ENCODE assay signal across 8 mouse cellular contexts in genomic region chr15:91048951-91049495, GRCm38 (mm10). TPM values are rescaled to one million over a fixed set of nuclear protein-coding genes. Genes with fewer than 3 reads are reported as not detected.
DNase-seq lines count a peak whose midpoint lies in the region; ATAC-seq lines count a peak whose summit lies in the region.

No protein-coding gene starts in this region.

- peak overlapping the region; percentile 99 for H3K9ac ChIP-seq in forebrain, embryonic 14.5 days (ENCODE audit: low read length)

- H3K36me3 ChIP-seq in forebrain, embryonic 14.5 days (ENCODE audit: control insufficient read depth, insufficient read depth, low read length): no peaks in the 10 kb centered on the region

- peak overlapping the region; percentile 99 for H3K4me3 ChIP-seq in forebrain, embryonic 14.5 days (ENCODE audit: low read depth, low read length)

- H3K9me3 ChIP-seq in forebrain, embryonic 14.5 days (replicated peaks; ENCODE audit: control insufficient read depth, low read length): no peaks in the 10 kb centered on the region

- no peaks in the 10 kb centered on the region for H3K27me3 ChIP-seq in forebrain, embryonic 14.5 days (replicated peaks; ENCODE audit: control insufficient read depth, insufficient read depth, low read length)

- peak; percentile 19 for DNase-seq in kidney, adult 11 months
- no peak for DNase-seq in kidney, postnatal 25 days
- peak; percentile 63 for DNase-seq in brain, adult 2 months (ENCODE audit: low read depth, low spot score)
- peak; percentile 54 for DNase-seq in forebrain, embryonic 14.5 days (ENCODE audit: low spot score)
- DNase-seq in layer of hippocampus, adult 18-20 months (ENCODE audit: low spot score in 2 of 2): peak; percentile 17 to 25
- DNase-seq in lung, postnatal 14 days: peak; percentile 0
- peak; percentile 55 for DNase-seq in yolk sac, embryonic 10.5 days (ENCODE audit: low spot score)
- no peak for DNase-seq in ovary, postnatal 14 days (ENCODE audit: low spot score)

- WGBS in forebrain, embryonic 14.5 days: under 1% methylated on average over 44 of the region's 47 CpGs

- peak overlapping the region; percentile 69 for H3K4me2 ChIP-seq in forebrain, embryonic 14.5 days (ENCODE audit: low read length)

- peaks cover 23% of the 10 kb centered on the region for H3K4me1 ChIP-seq in forebrain, embryonic 14.5 days (ENCODE audit: control insufficient read depth, insufficient read depth, low read length)

- peak overlapping the region; percentile 100 for H3K27ac ChIP-seq in forebrain, embryonic 14.5 days (ENCODE audit: low read depth, low read length)

- peak; percentile 52 for ATAC-seq in forebrain, embryonic 14.5 days

RNA-seq across cellular contexts. Expression of gene Kif21a, which starts 0.7 kb away (rescaled TPM):
- 50.3 and 53.6 TPM in 2 replicates for polyA plus RNA-seq in forebrain, embryonic 14.5 days (2014; fragmentation: Nextera tagmentation; extraction: Ambion mirVana)
- 100 to 1,000 TPM; 131 to 133 TPM for total RNA-seq in layer of hippocampus, adult 18-20 months (2021)

Comparison
In these comparisons a context has a peak if more than half of its experiments do, and no peak if none do; other contexts are left out.
1. DNase-seq: peak in kidney, adult 11 months (single experiment), brain, adult 2 months (single experiment), forebrain, embryonic 14.5 days (single experiment), layer of hippocampus, adult 18-20 months (2 of 2), lung, postnatal 14 days (single experiment) and yolk sac, embryonic 10.5 days (single experiment); none in kidney, postnatal 25 days (0 of 2) and ovary, postnatal 14 days (single experiment).